Mouse (Mus musculus): ENCODE measurements around the gene 4833439L19Rik.
"Not testable (repeated sequence)": the region's sequence is repeated elsewhere in the genome, so short reads cannot be mapped to it uniquely, and the experiment has no call there.

Gene 4833439L19Rik

DNA sequence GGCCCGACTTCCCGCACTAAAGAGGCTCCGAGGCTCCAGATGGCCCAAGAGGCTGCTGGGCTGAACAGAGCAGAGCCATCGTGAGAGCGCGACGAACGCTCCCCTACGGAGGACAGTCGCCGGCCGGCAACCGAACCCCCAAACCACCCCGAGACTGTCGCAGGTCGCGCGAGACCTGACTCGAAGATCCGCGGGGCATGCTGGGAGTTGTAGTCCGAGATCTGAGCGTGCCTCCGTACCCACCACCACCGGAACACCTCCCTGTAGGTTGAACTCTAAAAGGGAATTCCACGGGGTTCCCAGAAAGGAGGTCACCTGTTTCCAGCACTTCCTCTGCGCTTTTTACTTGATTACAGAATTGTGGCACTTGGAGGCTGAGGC, at the start of gene 4833439L19Rik:
4833439L19Rik (minus strand) TSS at position 235 of the 381 bp plus-strand sequence.
- in situ Hi-C loops (cut with MboI; ENCODE audit: low sequenced_read_pairs): no loop called here

DNA sequence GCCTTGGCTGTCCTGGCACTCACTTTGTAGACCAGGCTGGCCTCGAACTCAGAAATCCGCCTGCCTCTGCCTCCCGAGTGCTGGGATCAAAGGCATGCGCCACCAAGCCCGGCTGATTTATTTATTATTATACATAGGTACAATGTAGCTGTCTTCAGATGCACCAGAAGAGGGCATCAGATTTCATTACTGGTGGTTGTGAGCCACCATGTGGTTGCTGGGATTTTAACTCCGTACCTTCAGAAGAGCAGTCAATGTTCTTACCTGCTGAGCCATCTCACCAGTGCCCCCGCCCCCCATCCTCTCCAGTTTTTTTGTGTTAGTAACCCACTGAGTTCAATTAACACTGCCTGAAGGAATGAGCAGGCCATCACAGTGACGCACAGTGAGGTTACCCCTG, 47.9 kb upstream of the 4833439L19Rik start:
- in situ Hi-C loops (cut with MboI; ENCODE audit: low sequenced_read_pairs): not testable (repeated sequence)

DNA sequence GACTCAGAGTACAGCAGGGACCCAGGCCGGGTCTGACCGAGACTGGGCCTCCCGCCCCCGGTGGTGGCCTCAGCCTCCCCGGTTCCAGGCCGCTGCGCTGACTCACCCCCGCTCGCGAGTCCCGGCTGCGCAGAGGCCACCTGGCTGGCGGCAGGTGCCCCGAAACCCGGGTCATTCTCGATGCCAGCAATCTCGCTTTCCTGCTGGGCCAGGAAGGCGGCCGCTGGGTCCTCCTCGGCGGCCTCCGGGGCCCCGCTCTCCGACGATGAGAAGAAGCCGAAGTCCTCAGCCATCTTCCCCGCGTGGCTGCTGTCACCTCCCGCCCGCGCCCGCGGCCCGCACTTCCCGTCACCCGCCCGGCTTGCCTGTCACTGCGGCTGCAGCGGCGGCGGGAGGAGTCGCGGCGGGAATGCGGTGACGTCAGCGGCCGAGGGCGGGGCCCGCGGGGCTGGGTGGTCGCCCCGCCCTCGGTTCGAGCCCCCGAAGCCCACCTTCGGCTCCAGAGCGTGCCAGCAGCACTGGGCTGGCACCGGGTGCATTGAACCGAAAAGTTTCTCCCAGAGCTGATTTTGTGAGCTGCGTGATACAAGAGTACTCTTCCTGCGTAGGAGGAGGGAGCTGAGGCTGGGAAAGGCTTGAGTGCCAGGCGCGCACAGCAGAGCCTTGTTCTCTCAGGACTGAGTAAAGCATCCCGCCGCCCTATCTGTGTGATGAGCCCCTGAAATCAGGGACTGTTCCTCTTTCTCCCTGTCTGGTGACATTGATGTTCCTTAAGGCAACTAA, 45.9 kb upstream of the 4833439L19Rik start, which contains the start of gene Cltb:
Cltb (minus strand) TSS at position 373 of the 783 bp plus-strand sequence.
- in situ Hi-C loops (cut with MboI; ENCODE audit: low sequenced_read_pairs): no loop called here

DNA sequence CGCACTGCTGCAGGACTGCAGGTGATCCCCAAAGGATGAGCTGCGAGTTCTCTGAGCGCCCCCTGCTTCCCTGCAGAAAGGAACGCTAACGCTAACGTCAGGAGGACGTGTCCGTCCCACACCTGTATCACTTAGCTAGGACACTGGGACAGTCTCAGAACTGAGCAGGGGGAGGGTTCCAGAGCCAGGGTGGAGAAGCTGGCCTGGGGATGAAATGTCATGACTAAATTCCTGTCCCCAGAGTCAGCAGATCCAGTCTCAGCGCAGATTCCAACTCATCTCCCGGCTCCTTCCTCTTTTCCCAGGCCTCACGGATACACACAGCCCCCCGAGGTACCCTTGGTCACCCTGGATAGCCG, 45.4 kb upstream of the 4833439L19Rik start:
- in situ Hi-C loops (cut with MboI; ENCODE audit: low sequenced_read_pairs): no loop called here

DNA sequence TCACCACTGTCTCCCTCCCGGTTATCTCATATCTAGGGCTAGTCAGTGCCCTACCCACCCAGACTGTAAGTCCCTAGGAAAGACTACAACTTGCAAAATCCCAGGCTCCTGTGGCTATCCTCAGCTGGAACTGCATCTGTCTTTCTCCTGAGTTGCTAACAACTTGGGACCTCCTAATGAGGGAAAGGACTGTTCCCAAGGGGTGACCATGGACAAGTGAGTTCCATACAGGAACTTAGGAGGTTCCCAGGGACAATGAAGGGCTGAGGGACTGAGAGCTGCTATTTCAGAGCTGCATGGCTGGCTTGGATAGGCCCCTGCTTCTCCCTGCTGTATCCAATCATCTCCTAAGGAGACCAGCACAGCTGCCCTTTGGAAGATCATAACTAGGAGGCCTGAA, 44.1 kb upstream of the 4833439L19Rik start:
- in situ Hi-C loops (cut with MboI; ENCODE audit: low sequenced_read_pairs): no loop called here

DNA sequence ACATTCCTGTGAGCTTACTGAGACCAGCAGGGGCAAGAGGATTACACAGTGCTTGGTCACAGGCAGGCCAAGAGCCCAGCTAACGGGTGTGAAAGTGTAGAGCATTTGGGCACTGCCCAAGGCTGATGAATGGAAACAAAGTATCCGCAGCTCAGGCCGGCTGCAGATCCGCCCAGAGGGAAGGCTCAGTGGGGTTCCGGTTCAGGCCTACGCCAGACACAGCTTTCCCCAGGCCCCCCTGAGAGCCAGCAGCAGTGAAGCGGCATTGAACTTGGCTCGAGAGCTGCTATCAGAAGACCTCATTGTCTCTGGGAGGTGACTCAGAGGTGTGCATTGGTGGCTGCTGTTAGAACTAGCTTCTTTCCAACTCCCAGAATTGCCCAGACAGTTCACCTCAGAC, 43.4 kb upstream of the 4833439L19Rik start:
- in situ Hi-C loops (cut with MboI; ENCODE audit: low sequenced_read_pairs): no loop called here

DNA sequence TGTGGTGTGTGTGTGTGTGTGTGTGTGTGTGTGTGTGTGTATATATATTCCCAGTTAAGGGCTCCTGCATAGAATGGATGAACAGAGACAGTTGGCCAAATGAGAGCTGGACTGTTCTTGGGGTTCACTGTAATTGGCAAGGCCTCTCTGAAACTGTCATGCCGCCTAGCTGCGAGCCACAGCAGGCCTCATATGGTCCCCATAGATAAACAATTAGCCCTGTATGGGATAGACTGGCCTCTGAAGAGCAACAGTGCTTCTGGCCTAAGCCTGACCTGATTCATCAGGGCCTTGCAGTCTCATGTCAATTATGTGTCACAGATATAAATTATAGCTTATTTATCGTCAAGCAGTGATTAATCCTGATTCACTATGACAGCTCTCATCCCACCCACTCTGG, 42.8 kb upstream of the 4833439L19Rik start:
- in situ Hi-C loops (cut with MboI; ENCODE audit: low sequenced_read_pairs): no loop called here

DNA sequence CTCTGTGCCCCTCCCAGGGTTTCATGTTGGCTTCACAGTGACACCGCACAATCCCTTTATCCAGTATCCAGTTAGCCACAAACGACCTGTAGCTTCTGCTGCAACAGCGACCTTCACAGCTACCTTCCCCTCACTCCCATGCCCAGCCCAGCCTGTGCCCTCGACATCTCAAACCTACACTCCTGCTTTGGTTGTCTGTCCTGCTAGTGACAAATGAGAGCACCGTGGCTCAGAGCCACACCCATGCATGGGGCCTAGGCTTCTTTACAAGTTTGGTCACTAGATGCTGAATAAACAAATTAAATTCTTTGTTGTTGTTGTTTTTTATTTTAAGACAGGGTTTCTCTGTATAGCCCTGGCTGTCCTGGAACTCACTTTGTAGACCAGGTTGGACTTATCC, 42.0 kb upstream of the 4833439L19Rik start:
- in situ Hi-C loops (cut with MboI; ENCODE audit: low sequenced_read_pairs): no loop called here

DNA sequence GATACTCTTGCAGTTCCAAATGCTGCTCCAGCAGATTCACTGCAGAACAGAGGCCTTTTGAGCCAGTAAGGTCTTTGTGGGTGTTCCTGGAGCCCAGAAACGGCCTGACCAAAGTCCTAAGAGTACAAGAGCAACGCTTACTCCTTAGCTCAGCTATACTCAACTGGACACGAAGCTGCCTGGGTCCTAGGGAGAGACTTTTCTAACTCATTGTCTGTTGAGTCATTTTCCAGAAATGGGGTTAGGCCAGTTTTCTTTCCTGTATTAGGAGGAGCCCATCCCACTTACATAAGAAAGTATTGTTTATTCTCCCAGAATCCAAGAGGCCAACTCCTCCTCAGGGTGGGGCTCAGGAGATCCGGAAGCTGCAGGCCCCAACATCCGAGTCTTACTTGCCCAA, 40.2 kb upstream of the 4833439L19Rik start:
- in situ Hi-C loops (cut with MboI; ENCODE audit: low sequenced_read_pairs): no loop called here

DNA sequence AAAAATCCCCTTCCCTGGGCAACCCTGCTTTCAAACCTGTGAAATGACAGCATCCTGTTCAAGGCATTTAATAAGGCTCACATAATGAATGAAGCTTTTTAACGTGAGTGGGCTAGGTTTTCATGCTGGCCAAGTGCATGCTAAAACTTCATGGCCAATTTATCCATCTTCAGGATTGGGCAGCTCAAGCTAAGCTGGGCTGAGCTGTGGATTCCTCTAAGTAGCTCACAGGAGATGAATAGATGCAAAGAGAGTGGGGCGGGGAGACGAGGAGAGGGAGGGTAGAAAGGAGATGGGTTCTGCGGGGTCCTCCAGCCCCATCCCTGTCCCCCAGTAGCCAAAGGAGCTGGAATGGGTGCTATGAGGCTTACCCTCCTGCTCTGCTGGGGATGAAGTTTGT, 39.0 kb upstream of the 4833439L19Rik start:
- in situ Hi-C loops (cut with MboI; ENCODE audit: low sequenced_read_pairs): no loop called here

DNA sequence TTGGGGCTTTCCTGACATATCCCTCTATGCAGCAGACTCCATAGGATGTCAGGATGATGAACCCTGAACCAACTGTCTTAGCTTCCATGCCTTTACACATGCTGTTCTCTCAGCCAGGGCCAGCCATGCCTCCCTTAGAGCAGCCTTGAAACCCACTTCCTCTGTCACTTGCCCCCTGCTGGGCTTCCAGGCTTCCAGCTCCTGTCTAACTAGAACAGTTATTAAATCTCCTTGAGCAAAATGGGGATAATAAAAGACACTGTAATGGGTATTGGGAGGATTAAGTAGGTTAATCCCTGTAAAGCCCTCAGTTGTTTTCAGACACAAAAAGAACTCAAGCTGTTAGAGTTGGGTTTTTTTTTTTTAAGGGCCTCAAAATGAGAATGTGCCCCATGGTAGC, 38.3 kb upstream of the 4833439L19Rik start:
- in situ Hi-C loops (cut with MboI; ENCODE audit: low sequenced_read_pairs): no loop called here

DNA sequence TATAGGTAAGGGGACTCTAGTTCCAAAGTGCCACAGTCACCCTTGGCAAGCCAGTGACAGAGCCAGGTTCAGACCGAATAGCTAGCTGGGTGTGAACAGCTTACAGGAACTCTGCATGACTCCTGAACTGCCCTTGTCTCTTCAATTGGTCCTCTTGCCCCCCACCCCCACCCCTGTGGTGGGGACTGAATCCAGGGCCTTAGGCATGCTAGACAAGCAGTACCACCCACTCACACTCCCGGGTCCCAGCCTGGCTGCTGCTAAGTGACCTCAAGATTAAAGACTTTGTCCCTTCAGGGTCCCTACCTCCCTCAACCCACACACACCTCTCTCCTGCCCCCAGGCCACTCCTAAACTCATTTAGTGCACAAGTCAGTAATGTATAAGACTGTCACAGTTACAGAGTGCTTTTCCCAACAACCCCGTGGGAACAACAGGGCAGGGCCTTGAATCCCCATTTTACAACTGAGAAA, 37.4 kb upstream of the 4833439L19Rik start:
- in situ Hi-C loops (cut with MboI; ENCODE audit: low sequenced_read_pairs): no loop called here

DNA sequence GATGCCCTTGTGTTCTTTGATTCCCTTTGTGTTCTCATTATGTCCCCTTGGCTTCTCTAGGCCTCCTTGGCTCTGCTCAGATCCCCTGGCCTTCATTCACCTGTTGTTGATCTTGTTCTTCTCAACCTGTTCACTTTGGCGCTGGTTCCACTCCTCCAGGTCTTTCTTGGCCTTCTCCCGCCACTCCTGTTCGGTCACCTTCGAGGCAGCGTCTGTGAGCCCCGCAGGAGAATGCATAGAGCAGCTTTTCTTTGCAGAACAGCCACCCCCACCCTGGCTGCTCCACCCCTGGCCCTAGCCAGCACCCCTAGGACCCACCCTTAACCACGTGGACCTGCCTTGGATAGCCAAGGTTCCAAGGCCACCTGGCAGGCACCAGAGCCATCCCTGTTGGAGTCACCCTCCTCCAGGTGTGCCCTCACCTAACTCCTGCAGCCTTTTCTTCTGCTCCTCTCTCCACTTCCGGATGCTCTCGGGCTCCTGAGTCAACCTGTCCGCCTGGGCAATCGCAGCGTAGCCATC, 33.4 kb upstream of the 4833439L19Rik start:
- in situ Hi-C loops (cut with MboI; ENCODE audit: low sequenced_read_pairs): no loop called here

DNA sequence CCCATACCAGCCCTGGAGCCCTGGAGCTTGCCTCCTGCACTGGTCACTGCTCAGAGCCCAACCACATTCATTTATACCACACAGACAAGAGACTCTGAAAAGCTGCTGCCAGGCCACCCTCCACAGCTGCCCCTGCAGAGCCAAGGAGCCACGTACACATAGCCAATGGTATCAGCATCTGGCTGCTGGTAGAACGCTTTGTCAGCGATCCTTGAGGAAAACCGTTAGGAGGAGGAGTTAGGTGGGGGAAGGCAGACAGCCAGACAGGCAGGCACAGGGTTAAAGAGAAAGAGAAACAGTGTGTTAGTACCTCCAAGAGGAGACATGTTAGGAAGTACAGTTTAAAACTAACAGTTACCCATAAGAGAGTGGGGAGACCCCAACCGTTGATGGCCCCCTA, 31.6 kb upstream of the 4833439L19Rik start:
- in situ Hi-C loops (cut with MboI; ENCODE audit: low sequenced_read_pairs): no loop called here

DNA sequence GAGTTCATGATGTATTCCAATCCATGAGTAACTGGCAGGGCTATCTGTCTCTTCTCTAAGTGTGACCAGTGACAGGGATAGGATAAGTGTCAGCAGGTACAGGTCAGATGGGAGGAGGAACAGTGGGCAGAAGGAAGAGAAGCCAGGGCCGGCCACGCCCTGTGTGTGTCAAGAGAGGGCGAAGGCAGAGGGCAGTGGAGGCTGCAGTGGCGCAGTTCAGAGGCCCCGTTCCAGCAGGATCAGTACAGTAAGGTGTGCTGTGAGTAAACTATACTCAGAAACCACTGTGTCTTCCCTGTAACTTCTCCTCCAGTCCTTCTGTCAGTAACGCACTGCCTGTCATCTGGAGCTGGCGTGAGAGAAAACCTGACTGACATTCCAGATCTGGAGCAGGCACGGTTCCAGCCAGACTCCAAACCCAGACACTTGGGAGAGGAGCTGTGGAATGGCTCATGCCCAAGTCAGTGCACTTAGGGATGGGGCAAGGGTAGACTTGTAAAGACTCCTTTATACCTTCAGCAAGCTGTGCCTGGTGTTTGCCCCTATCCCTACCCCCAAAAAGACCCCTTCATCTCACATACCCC, 31.0 kb upstream of the 4833439L19Rik start:
- in situ Hi-C loops (cut with MboI; ENCODE audit: low sequenced_read_pairs): no loop called here

DNA sequence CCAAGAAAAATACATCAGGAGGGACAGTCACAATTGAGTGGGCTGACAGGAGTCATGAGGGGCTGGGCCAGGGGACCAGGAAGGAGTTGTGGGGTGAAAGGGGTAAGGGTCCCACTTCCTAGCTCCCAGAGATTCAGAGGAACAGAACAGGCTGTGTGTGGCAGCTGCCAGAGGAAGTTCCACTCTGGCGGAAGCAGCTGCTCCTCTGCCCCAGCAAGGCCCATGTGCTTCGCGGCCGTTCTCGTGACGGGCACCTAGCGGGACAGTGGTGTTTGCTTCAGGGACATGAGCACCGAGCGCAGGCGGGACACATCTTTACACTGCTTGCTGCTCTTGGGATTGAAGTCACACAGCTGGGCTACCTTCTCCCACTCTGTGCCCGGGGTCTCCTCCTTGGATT, 28.4 kb upstream of the 4833439L19Rik start:
- in situ Hi-C loops (cut with MboI; ENCODE audit: low sequenced_read_pairs): no loop called here

DNA sequence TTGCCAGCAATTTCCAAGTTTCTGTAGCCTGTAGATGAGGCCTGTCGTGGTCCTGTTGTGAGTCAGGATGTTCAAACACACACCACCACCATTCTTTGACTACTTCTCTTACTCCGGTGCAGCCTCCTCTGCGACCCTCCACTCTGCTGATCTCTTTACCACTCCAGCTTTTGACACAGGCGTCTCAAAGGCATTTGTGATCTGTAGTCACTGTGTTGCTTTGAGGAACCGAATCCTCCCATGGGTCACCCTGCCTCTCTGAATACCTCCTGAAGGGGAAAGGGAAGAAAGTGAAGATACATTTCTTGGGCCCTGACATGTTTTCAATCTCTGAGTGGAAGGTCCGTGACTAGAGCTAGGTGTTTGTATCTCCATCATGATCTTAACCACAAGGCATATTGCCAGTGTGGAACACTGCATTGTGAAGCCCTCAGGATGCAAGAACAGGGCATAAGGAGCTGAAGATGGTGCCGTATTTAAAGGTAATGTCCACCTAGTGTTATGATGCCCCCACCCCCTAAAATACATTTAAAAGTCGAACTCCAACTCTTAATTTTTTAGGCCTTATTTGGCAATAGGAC, 26.6 kb upstream of the 4833439L19Rik start:
- in situ Hi-C loops (cut with MboI; ENCODE audit: low sequenced_read_pairs): no loop called here

DNA sequence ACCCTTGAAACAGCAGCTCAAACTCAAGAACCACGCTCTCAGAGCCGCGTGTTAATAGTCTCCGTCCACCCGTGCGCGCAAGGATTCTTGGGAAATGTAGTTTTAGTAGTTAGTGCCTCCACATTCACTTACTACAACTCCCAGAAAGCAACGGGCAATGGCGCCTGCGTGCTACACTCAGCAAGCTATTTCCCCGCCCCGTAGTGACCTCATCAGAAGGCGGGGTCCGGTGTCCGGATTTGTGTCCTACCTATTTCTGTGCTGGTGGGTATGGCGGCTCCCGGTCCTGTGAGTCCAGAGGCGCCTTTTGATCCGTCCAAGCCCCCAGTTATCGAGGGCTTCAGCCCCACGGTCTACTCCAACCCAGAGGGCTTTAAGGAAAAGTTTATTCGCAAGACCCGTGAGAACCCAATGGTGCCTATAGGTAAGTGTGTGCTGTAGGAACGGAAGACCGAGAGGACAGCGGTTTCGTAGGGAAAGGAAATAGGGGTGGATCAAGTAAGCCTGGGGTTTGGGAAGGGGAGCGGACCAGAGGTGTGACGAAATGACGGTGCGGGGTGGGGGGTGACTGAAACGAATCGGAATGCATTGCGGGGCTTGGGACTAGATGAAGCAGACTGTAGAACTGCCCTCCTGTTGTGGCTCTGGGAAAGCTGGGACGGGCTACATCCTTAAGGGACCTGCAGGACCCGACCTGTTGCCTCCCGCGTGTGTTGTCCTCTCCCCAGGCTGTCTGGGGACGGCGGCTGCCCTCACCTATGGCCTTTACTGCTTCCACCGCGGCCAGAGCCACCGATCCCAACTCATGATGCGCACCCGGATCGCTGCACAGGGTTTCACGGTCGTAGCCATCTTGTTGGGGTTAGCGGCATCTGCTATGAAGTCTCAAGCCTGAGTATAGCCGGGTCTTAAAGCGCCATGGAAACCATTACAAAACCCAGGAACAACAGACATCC, 25.0 kb upstream of the 4833439L19Rik start, which contains the start of the genes Nop16 and Higd2a:
Nop16 (minus strand) TSS at position 95 of the 956 bp plus-strand sequence.
Higd2a (plus strand) TSS at position 212 of the 956 bp plus-strand sequence.
- in situ Hi-C loops (cut with MboI; ENCODE audit: low sequenced_read_pairs): no loop called here

DNA sequence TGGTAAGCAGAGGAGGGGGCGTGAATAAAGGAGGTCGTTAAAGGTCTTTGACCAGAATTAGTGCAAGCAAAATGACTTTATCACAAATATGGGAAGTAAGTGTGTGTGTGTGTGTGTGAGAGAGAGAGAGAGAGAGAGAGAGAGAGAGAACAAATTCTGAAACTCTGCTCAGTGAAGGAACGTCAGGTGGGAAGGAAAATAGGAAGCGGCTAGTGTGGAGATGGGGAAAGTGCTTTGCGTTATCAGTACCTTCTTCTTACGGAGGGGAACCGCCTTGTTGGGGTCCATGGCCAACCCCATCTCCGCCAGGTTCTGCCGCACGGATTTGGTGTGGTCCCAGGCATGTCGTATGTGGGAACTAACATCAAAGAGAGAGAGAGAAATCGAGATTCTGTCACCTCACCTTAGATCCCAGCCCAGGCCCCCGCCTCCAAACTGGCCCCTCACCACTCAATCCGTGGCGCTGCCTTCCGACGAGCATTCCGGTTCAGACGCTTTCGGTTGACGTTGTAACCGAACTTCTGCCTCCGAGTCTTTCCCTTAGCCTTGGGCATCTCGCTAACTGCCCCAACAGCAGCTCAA, 24.3 kb upstream of the 4833439L19Rik start:
- in situ Hi-C loops (cut with MboI; ENCODE audit: low sequenced_read_pairs): no loop called here

DNA sequence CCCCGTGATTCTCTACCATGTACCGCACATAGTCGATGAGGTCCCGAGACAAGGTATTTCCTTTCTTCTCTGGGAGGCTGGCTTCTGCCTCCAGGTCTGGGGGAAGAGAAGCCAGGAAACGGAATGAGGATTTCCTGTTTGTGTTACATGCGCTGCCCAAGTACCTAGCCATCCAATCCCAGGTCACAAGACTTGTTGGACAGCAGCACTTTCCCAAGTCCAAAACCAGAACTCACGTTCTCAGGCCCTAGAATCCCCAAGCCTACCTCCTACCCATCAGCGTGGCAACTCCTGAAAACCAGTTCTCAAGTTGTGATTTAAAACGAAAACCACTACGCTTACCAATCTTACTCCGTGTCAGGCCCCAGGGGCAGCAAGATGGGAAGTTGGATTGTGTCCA, 20.6 kb upstream of the 4833439L19Rik start:
- in situ Hi-C loops (cut with MboI; ENCODE audit: low sequenced_read_pairs): no loop called here
